Mouse (Mus musculus) small intestine, adult 2 months (tissue): Measurements from ENCODE around the gene Tspan33. TPM values are rescaled to one million over a fixed set of nuclear protein-coding genes. Genes with fewer than 3 reads are reported as not detected.
A peak's percentile ranks its signal among the peaks of the same experiment; 100 is the strongest.

ENCODE experiments used
- H3K27ac ChIP-seq: fragments of 200-500 bp; 2 replicates; pipeline ENCODE4 v1.5.1; 2012; ENCODE audit warnings: low read depth, low read length, control low read depth, inconsistent platforms; ENCODE audit not compliant: insufficient read depth
- H3K27me3 ChIP-seq: fragments of 200-500 bp; 2 replicates; pipeline ENCODE4 v1.6.1; 2012; ENCODE audit warnings: mild to moderate bottlenecking, moderate library complexity, low read length, inconsistent platforms; ENCODE audit not compliant: control insufficient read depth, insufficient read depth
- H3K36me3 ChIP-seq: fragments of 200-500 bp; 2 replicates; pipeline ENCODE4 v1.6.1; 2012; ENCODE audit warnings: mild to moderate bottlenecking, low read length, control low read depth, inconsistent platforms; ENCODE audit not compliant: control insufficient read depth, insufficient read depth
- H3K4me1 ChIP-seq: fragments of 200-500 bp; 2 replicates; pipeline ENCODE4 v1.6.1; 2012; ENCODE audit warnings: low read length, inconsistent platforms, mixed read lengths; ENCODE audit not compliant: control insufficient read depth, insufficient read depth, insufficient read length
- H3K4me3 ChIP-seq: fragments of 200-500 bp; 2 replicates; pipeline ENCODE4 v1.5.1; 2012; ENCODE audit warnings: low read depth, mild to moderate bottlenecking, control low read depth, inconsistent platforms, low read length, moderate library complexity
- CTCF ChIP-seq: fragments of 200-500 bp; IDR thresholded peaks from 2 replicates; pipeline ENCODE4 v1.5.1; 2012; ENCODE audit warnings: low read depth, mild to moderate bottlenecking, control low read depth, inconsistent platforms, low read length, moderate library complexity, mixed read lengths; ENCODE audit not compliant: insufficient replicate concordance, insufficient read length; ENCODE audit errors: extremely low read depth
- POLR2A ChIP-seq: fragments of 200-500 bp; IDR thresholded peaks from 2 replicates; pipeline ENCODE4 v1.6.1; 2012; ENCODE audit warnings: low read depth, mild to moderate bottlenecking, control low read depth, inconsistent platforms, low read length, moderate library complexity
- WGBS: fragments of 180-500 bp; shearing (Covaris S2); methylation state at CpG from one replicate; pipeline ENCODE4 v1.1.7; 2018; 5-methylcytosine and 5-hydroxymethylcytosine counted together
- polyA plus RNA-seq: library from polyadenylated mRNA; depleted of rRNA; stranded (reverse); fragments of >200 nt; gene quantifications from 2 replicates; pipeline ENCODE4 v1.2.3, GENCODE M21; 2012

Gene Tspan33
- polyA plus RNA-seq, 1 experiment, result 1.8 TPM

DNA sequence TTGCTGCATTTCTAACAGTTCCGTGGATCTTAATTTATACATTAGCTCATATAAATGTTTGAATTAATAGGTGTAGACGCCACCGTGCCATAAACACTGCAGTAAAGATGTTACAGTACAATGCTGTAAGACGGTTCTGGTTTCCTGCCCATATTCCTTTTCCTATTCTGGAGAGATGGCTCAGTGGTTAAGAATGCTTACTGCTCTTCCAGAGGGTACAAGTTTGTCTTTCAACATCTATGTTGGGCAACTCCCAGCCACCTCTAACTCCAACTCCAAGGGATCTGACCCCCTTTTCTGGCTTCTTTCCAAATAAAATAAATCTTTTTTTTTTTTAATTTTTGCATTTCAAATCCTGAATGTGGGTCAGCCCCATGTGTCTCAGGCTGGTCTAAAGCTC is 9.3 kb upstream of the Tspan33 start:
- no peaks in the 10 kb centered on the region for H3K27me3 ChIP-seq
- no peaks in the 10 kb centered on the region; the same call in 1 of the 2 replicates for H3K4me1 ChIP-seq
- H3K36me3 ChIP-seq, result no peaks in the 10 kb centered on the region
- TF ChIP-seq POLR2A (no peak), CTCF (no peak)
- no peak overlapping the region for H3K27ac ChIP-seq
- no peak overlapping the region for H3K4me3 ChIP-seq
- 78% methylated on average over 4 of the region's 4 CpGs for WGBS

GRCm38 (mm10) chr6:29685952-29686351 is 8.1 kb upstream of the Tspan33 start:
- Histone ChIP-seq H3K27ac (no peak overlapping the region), H3K4me3 (no peak overlapping the region), H3K4me1 (no peaks in the 10 kb centered on the region; the same call in 1 of the 2 replicates), H3K36me3 (no peaks in the 10 kb centered on the region), H3K27me3 (no peaks in the 10 kb centered on the region)
- TF ChIP-seq CTCF (no peak), POLR2A (no peak)
- WGBS, result 79% methylated on average over 4 of the region's 4 CpGs

GRCm38 (mm10) chr6:29689458-29689857 is 4.6 kb upstream of the Tspan33 start:
- Histone ChIP-seq H3K27me3 (peaks cover 10% of the 10 kb centered on the region; the same call in 1 of the 2 replicates), H3K36me3 (no peaks in the 10 kb centered on the region), H3K27ac (no peak overlapping the region), H3K4me3 (no peak overlapping the region), H3K4me1 (peaks cover 2% of the 10 kb centered on the region; the same call in 1 of the 2 replicates)
- TF ChIP-seq POLR2A, result no peak
- TF ChIP-seq CTCF, result no peak
- 78% methylated on average over 8 of the region's 8 CpGs for WGBS

DNA sequence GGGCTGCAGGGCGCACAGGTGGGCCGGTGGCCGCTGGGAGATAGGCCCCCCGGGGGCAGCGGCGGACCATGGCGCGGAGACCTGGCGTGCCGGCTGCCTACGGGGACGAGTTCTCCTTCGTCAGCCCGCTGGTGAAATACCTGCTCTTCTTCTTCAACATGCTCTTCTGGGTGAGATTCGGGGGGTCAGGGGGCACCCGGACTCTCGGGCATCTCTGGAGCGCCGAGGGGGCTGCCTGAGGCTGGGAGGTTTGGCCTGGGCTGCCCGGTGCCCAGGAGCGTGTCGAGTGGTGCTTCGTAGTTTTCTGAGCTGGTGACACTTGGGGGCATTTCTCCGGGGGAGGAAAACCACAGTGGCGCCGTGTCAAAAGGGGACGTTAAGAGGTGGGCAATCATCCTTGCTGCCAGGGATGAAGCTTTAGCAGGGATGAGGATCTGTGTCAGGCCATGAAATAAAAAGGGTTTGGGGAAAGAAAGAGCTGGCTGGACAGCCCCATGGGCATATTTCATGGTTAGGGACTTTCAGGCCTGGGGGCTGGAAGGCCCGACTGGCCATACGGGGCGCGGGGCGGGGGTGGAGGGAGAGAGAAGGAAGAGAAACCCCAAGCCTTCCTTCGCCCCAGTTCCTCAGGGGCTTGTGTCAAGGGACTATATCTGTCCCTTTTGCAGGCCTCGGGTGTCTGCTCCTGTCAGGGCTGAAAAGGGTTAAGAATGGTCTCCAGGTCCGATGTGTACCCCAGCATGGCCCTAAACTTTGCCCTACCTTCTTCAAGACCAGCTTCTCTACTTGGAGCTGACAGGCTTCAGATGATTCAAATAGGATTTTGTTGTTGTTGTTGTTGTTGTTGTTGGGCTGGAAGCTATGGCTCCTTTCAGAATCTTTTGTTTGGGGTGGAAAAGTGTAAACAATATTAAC is 610 bp downstream of the Tspan33 start:
- Histone ChIP-seq H3K36me3 (no peaks in the 10 kb centered on the region), H3K4me1 (peaks cover 4% of the 10 kb centered on the region; the same call in 1 of the 2 replicates), H3K27me3 (peaks cover 15% of the 10 kb centered on the region; the same call in 1 of the 2 replicates), H3K27ac (no peak overlapping the region), H3K4me3 (peak overlapping the region; percentile 61)
- no peak for TF ChIP-seq CTCF
- TF ChIP-seq POLR2A, result no peak
- WGBS, result 17% methylated on average over 34 of the region's 35 CpGs

DNA sequence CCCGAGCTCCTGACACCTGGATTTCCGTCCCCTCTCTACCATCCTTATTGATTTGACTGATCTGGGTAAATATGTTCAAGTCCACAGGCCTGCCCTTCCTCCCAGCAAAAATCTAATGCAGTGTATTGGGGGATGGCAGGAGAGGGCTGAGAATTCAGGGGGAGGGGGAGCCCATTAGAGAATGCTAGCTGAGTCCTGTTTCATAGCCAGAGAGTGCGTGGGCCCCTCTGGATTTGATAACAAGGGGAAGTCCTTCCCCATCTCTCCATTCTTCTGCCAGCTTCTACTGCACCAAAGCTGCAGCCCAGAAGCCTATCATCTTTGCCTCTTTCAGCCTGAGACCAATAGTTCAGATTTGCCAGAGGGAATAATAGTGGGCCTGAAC is 1.3 kb downstream of the Tspan33 start:
- Histone ChIP-seq H3K4me3 (no peak overlapping the region), H3K36me3 (no peaks in the 10 kb centered on the region), H3K27me3 (peaks cover 15% of the 10 kb centered on the region; the same call in 1 of the 2 replicates), H3K4me1 (peaks cover 4% of the 10 kb centered on the region; the same call in 1 of the 2 replicates), H3K27ac (no peak overlapping the region)
- no peak for TF ChIP-seq CTCF
- no peak for TF ChIP-seq POLR2A
- 73% methylated on average over 3 of the region's 3 CpGs for WGBS

DNA sequence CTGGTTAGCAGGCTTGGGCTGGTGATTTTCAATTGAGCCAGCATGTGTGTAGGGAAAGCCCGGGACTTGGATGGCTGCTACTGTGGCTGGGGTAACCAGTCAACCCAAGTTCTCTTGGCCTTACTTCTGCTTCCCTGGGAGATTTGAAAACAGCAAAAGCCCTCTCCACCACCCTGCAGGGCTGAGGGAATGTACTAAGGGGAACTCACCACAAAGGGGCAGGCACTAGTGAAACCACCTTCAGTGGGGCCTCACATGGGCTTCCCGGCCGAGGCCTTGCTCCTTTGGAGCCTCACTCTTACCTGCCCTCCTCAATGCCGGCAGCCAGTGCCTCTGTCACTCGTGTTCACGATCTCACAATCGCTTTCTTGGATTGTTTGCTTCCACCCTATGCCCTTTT is 2.0 kb downstream of the Tspan33 start:
- TF ChIP-seq CTCF, result no peak
- TF ChIP-seq POLR2A, result no peak
- Histone ChIP-seq H3K27me3 (peaks cover 15% of the 10 kb centered on the region; the same call in 1 of the 2 replicates), H3K27ac (no peak overlapping the region), H3K4me1 (peaks cover 4% of the 10 kb centered on the region; the same call in 1 of the 2 replicates), H3K4me3 (no peak overlapping the region), H3K36me3 (no peaks in the 10 kb centered on the region)
- WGBS, result 51% methylated on average over 7 of the region's 7 CpGs

DNA sequence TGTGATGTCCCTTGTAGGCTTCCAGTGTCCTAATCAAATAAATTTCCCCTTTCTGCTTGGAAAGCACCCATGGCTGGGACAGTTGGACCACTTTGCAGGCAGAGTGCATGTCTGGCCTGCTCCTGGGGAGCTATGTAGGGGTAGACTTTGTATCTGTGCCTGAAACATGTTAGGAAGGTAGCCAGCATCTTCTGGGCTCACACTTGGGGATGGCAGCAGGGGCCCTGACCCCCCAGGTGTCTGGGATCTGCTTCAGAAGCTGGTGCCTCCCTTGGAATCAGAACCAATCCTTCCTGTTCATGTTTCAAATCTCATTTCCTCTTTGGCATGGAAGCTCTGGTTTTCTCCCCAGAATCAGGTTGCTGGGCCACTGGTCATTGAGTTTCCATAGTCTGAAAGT is 3.1 kb downstream of the Tspan33 start:
- no peak overlapping the region for H3K27ac ChIP-seq
- no peaks in the 10 kb centered on the region for H3K36me3 ChIP-seq

More for the DNA sequence above, 3.1 kb downstream of the Tspan33 start:
- Histone ChIP-seq H3K4me3 (no peak overlapping the region), H3K4me1 (peaks cover 4% of the 10 kb centered on the region; the same call in 1 of the 2 replicates), H3K27me3 (peaks cover 15% of the 10 kb centered on the region; the same call in 1 of the 2 replicates)
- TF ChIP-seq POLR2A, result no peak
- TF ChIP-seq CTCF, result no peak
